Mouse (Mus musculus) lung, postnatal 0 days (tissue): ENCODE measurements around the gene Rnase2a. TPM values are rescaled to one million over a fixed set of nuclear protein-coding genes. Genes with fewer than 3 reads are reported as not detected.
"Not testable (repeated sequence)": the region's sequence is repeated elsewhere in the genome, so short reads cannot be mapped to it uniquely, and the experiment has no call there.

Experiments used
- ATAC-seq: fragments of 200-750 bp; cut with Nextera tagmentation; 2 replicates; pipeline ENCODE4 v1.8.0; 2017; ENCODE audit warnings: moderate library complexity
- DNase-seq: peaks from one replicate; pipeline ENCODE4 v3.0.0-alpha.2; 2016; ENCODE audit warnings: low spot score
- H3K27ac ChIP-seq: fragments of 300-500 bp; sonication (generic); 2 replicates; pipeline ENCODE4 v1.5.1; 2014; ENCODE audit warnings: antibody characterized with exemption, mild to moderate bottlenecking, low read length, mixed read lengths
- H3K27me3 ChIP-seq: fragments of 300-500 bp; sonication (generic); replicated peaks from 2 replicates; pipeline ENCODE4 v1.6.1; 2014; ENCODE audit warnings: low read length, mixed read lengths; ENCODE audit not compliant: insufficient read depth
- H3K36me3 ChIP-seq: fragments of 300-500 bp; sonication (generic); 2 replicates; pipeline ENCODE4 v1.6.1; 2014; ENCODE audit warnings: low read length, mixed read lengths; ENCODE audit not compliant: insufficient read depth
- H3K4me1 ChIP-seq: fragments of 300-500 bp; sonication (generic); 2 replicates; pipeline ENCODE4 v1.6.1; 2014; ENCODE audit warnings: antibody characterized with exemption, low read depth, low read length, mixed read lengths; ENCODE audit not compliant: insufficient read depth
- H3K4me2 ChIP-seq: fragments of 300-500 bp; sonication (generic); replicated peaks from 2 replicates; pipeline ENCODE4 v1.6.1; 2014; ENCODE audit warnings: low read depth, mild to moderate bottlenecking, low read length, moderate library complexity, mixed read lengths
- H3K4me3 ChIP-seq: fragments of 300-500 bp; sonication (generic); 2 replicates; pipeline ENCODE4 v1.5.1; 2014; ENCODE audit warnings: low read depth, low read length
- H3K9ac ChIP-seq: fragments of 300-500 bp; sonication (generic); replicated peaks from 2 replicates; pipeline ENCODE4 v1.6.1; 2014; ENCODE audit warnings: low read depth, mild to moderate bottlenecking
- H3K9me3 ChIP-seq: fragments of 300-500 bp; sonication (generic); 2 replicates; pipeline ENCODE4 v1.6.1; 2016; ENCODE audit warnings: low read length, mixed read lengths
- CTCF ChIP-seq: IDR thresholded peaks from 2 replicates; pipeline ENCODE4 v1.5.1; 2016; ENCODE audit warnings: antibody characterized with exemption, mild to moderate bottlenecking
- EP300 ChIP-seq: IDR thresholded peaks from 2 replicates; pipeline ENCODE4 v1.6.1; 2016; ENCODE audit warnings: antibody characterized with exemption, mild to moderate bottlenecking, control low read depth
- WGBS: fragments of 180-500 bp; shearing (Covaris S2); extraction: QIAGEN DNeasy Blood & Tissue Kit; methylation state at CpG from one replicate; pipeline ENCODE4 v1.1.7; 2014; 5-methylcytosine and 5-hydroxymethylcytosine counted together
- polyA plus RNA-seq: library from polyadenylated mRNA; unstranded; fragments of >200 nt; fragmentation: Nextera tagmentation; extraction: Ambion mirVana; gene quantifications from 2 replicates; pipeline ENCODE4 v1.2.1, GENCODE M21; 2015

Rnase2a gene
- not detected in 2 replicates for polyA plus RNA-seq

DNA sequence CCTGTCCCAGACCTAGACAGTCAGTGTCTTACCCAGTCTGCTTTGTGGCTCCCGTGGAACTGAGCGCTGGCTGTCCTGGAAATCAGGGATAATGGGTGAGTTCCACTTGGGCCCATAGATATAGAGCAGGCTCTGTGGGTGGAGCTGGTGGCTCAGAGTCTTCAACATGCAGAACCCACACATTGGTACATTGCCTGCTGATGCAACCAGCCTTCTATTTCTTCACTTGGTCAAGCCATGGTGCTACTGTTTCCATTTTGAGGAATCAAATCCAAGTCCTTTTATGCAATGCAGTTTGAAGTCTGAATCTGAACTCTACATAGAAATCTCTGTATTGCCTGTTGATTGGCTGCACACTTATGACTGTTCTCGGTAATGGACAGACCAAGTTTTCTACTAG, at the start of gene Rnase2a:
Gene Rnase2a, minus strand, starts transcription at position 72 of the 400 bp plus-strand sequence.
- DNase-seq: no peak
- 90% methylated on average over 3 of the region's 3 CpGs for WGBS
- H3K9ac ChIP-seq: no peak within 1 kb of the TSS

DNA sequence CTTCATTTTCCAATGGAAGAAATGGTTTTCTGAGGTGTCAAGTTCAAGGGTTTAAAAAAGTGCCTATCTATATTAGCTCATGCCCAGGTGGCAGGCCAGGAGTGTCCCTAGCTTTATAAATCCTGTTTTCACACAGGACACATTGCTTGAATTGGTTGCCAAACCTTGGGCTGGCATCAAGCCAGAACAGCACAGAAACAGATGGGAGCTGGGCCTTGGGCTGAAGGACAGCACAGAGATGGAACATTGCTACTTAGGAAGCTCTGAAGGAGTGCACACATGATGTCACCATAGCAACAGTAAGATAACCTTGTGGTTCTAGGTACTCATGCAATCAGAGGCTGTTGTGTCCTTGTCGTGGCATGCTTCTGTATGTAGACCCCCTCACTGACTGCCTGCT, 35.6 kb upstream of the Rnase2a start:
- TF ChIP-seq EP300 (no peak), CTCF (no peak)
- DNase-seq (no peak), ATAC-seq (no peak)
- Histone ChIP-seq H3K27ac (no peak overlapping the region), H3K36me3 (no peaks in the 10 kb centered on the region), H3K9me3 (no peaks in the 10 kb centered on the region), H3K27me3 (no peaks in the 10 kb centered on the region), H3K9ac (no peak overlapping the region), H3K4me3 (no peak overlapping the region), H3K4me2 (no peak overlapping the region), H3K4me1 (no peaks in the 10 kb centered on the region)
- WGBS: 38% methylated on average over 1 of the region's 1 CpGs

More for the DNA sequence above, at the start of gene Rnase2a:
- Histone ChIP-seq H3K4me2 (no peak within 1 kb of the TSS), H3K9me3 (no peaks in the 10 kb centered on the region), H3K4me3 (no peak within 1 kb of the TSS), H3K27ac (no peak within 1 kb of the TSS), H3K27me3 (no peaks in the 10 kb centered on the region), H3K36me3 (no peaks in the 10 kb centered on the region), H3K4me1 (no peaks in the 10 kb centered on the region)
- ATAC-seq: no peak
- TF ChIP-seq EP300 (no peak), CTCF (no peak)

DNA sequence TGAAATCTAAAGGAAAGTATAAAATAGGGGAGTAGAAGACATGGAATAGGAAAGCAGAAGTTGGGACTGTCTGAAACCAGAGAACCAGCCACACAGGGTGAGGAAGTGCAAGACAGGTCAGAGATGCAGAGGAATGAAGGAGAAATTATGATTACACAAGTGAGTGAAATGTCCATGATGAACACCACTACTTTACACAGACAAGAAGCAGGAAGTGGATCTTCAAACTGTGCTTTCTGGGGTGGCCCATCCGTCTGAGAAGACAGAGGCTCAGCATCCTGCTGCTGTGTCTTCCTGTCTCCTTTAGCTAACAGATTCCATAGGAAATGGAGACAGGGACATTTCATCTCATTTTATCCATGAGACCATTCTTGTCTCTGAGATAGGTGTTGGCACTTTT, 22.6 kb upstream of the Rnase2a start:
- not testable (repeated sequence) for H3K4me3 ChIP-seq, DNase-seq, H3K9me3 ChIP-seq, H3K27me3 ChIP-seq, H3K4me1 ChIP-seq, H3K4me2 ChIP-seq, H3K36me3 ChIP-seq, H3K27ac ChIP-seq, H3K9ac ChIP-seq, ATAC-seq
- 38% methylated on average over 1 of the region's 1 CpGs for WGBS

DNA sequence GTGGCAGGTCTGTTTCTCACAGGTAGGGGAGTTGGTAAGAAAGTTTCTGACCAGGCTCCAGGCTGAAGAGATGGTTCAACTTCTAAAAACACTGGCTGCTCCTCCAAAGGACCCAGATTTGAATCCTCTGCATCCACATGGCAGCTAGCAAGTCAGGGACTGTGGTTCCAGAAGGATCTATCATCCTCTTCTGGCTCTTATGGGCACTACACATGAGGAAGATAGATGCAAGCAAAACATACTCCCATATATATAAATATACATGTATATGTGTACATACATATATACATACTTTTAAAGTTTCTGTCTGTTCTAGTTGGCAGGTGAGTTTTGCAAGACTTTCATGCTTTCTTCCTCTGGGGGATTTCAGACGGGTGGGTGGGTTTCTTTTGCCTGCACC, 12.8 kb upstream of the Rnase2a start:
- Histone ChIP-seq H3K27ac (no peak overlapping the region), H3K4me2 (no peak overlapping the region), H3K4me3 (no peak overlapping the region), H3K9me3 (no peaks in the 10 kb centered on the region), H3K36me3 (no peaks in the 10 kb centered on the region), H3K27me3 (no peaks in the 10 kb centered on the region), H3K4me1 (no peaks in the 10 kb centered on the region), H3K9ac (no peak overlapping the region)
- ATAC-seq (no peak), DNase-seq (no peak)
- TF ChIP-seq CTCF: no peak
- no peak for TF ChIP-seq EP300
- WGBS: 57% methylated on average over 1 of the region's 1 CpGs

DNA sequence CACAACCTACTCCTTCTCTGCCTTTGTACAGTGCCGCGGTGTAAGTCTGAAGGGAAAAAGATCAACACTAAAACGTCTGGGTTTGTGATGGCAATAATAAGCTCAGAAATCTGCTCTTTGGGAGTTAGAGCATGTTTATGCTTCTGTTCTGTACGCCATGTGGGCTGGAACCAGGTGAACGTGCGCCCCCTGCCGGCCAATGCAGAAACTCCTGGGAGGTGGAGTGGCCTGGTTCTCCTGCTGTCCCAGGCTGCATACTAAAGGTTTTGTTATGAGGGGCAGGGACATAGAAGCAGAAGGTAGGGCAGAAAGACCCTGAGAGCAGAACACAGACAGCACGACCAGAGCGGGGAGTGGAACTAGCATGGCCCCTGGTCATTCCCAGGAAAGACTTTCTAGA, 10.2 kb upstream of the Rnase2a start:
- Histone ChIP-seq H3K9ac (no peak overlapping the region), H3K27ac (no peak overlapping the region)

DNA sequence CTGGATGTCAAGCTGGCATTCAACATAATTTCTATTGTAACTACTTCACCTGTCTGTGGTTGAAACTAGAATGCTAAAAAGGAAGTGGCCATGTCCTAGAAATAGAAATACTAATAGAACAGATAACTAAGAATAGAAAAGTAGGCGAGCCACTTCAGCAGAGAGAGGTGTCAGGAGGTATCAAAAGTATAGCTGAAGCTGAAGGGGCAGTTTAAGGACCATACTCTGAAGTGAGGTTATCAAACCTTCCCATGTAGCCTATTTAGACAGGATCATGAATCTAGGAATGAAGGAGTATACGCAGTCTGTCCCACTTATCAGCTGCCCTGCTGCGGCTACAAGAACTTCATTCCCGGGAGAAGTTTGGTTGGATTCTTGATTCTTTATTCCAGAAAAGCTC, 9.8 kb upstream of the Rnase2a start:
- H3K36me3 ChIP-seq: no peaks in the 10 kb centered on the region
- H3K4me3 ChIP-seq: no peak overlapping the region
- ATAC-seq (no peak), DNase-seq (no peak)
- H3K27me3 ChIP-seq: no peaks in the 10 kb centered on the region
- H3K9me3 ChIP-seq: no peaks in the 10 kb centered on the region
- H3K27ac ChIP-seq: no peak overlapping the region
- TF ChIP-seq CTCF: no peak
- TF ChIP-seq EP300: no peak
- no peak overlapping the region for H3K4me2 ChIP-seq
- no peaks in the 10 kb centered on the region for H3K4me1 ChIP-seq
- 17% methylated on average over 4 of the region's 4 CpGs for WGBS
- H3K9ac ChIP-seq: no peak overlapping the region

More for the DNA sequence above, 10.2 kb upstream of the Rnase2a start:
- DNase-seq (peak; percentile 74), ATAC-seq (peak; percentile 65)
- no peak overlapping the region for H3K4me3 ChIP-seq
- H3K4me1 ChIP-seq: no peaks in the 10 kb centered on the region
- no peak for TF ChIP-seq EP300
- peak; percentile 95 for TF ChIP-seq CTCF
- H3K9me3 ChIP-seq: no peaks in the 10 kb centered on the region
- H3K4me2 ChIP-seq: no peak overlapping the region
- H3K36me3 ChIP-seq: no peaks in the 10 kb centered on the region
- H3K27me3 ChIP-seq: no peaks in the 10 kb centered on the region
- 2% methylated on average over 9 of the region's 9 CpGs for WGBS

DNA sequence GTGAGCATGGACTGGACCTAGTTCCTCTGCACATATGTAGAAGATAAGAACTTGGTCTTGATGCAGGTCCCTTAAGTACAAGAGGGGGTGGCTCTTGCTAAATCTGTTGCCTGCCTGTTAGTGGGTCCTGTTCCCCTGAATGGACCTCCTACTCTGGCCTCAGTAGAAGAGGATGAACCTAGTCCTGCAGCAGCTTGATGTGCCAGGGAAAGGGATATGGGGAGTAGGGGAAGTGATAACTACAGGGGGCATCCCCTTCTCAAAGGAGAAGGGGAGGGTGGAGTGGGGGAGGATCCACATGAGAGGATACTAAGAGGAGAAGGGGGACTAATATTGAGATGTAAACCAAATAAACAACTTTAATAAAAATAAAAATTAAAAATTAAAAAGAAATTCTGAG, 6.5 kb upstream of the Rnase2a start:
- no peak overlapping the region for H3K4me3 ChIP-seq
- H3K9ac ChIP-seq: no peak overlapping the region
- no peak overlapping the region for H3K4me2 ChIP-seq
- TF ChIP-seq CTCF (no peak), EP300 (no peak)
- ATAC-seq (no peak), DNase-seq (no peak)
- H3K36me3 ChIP-seq: no peaks in the 10 kb centered on the region
- H3K9me3 ChIP-seq: no peaks in the 10 kb centered on the region
- no peaks in the 10 kb centered on the region for H3K27me3 ChIP-seq
- H3K4me1 ChIP-seq: no peaks in the 10 kb centered on the region
- no peak overlapping the region for H3K27ac ChIP-seq
